Mouse (Mus musculus): ENCODE results near the gene Sgcd.
A peak's percentile ranks its signal among the peaks of the same experiment; 100 is the strongest.
"Not testable (repeated sequence)": the region's sequence is repeated elsewhere in the genome, so short reads cannot be mapped to it uniquely, and the experiment has no call there.

The Sgcd gene

GRCm38 (mm10) chr11:47777226-47777915 is 211.4 kb downstream of the Sgcd start:
- no peak for DNase-seq (ENCODE audit: low spot score in 2 of 2)

- DNase-seq (ENCODE audit: low spot score in 2 of 2) = no peak
These were observed 212.8 kb downstream of the Sgcd start for GRCm38 (mm10) chr11:47776019-47776418.

- DNase-seq (ENCODE audit: low spot score in 2 of 2) = no peak
These were observed 222.9 kb downstream of the Sgcd start for GRCm38 (mm10) chr11:47765859-47766258.

DNA sequence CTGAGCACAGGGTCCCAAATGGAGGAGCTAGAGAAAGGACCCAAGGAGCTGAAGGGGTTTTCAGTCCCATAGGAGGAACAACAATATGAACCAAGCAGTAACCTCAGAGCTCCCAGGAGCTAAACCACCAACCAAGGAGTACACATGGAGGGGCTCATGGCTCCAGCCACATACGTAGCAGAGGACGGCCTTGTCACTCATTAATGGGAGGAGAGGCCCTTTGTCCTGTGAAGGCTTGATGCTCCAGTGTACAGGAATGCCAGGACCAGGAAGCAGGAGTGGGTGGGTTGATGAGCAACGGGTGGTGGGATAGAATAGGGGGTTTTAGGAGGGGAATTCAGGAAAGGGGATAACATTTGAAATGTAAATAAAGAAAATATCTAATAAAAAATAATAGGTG is 225.2 kb downstream of the Sgcd start:
- DNase-seq (ENCODE audit: low spot score in 2 of 2) = not testable (repeated sequence)

DNA sequence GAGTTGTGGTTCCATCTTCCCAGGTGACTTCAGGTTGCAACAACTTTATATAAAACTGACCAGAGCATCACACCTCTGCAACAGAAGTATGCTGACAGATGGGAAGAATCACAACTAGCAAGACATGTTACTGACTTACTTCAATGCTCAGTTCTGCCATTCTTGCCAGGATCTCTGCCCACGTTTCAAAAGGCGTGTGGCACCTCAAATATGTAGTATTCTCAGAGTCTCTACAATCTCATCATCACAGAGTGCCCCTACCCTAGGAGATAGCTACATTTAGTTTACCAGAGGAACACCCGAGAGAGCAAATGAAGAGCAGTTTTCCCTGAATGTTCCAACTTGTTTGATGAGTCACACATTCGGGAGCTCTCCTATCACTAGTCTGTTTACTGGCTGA is 229.8 kb downstream of the Sgcd start:
- no peak for DNase-seq (ENCODE audit: low spot score in 2 of 2)

- DNase-seq (ENCODE audit: low spot score in 2 of 2) = no peak
These were observed 246.0 kb downstream of the Sgcd start for GRCm38 (mm10) chr11:47742806-47743205.

GRCm38 (mm10) chr11:47704930-47705787 is 283.6 kb downstream of the Sgcd start:
- no peak for DNase-seq (ENCODE audit: low spot score in 2 of 2)

- DNase-seq (ENCODE audit: low spot score in 2 of 2) = no peak
These were observed 293.2 kb downstream of the Sgcd start for GRCm38 (mm10) chr11:47695611-47696010.

DNA sequence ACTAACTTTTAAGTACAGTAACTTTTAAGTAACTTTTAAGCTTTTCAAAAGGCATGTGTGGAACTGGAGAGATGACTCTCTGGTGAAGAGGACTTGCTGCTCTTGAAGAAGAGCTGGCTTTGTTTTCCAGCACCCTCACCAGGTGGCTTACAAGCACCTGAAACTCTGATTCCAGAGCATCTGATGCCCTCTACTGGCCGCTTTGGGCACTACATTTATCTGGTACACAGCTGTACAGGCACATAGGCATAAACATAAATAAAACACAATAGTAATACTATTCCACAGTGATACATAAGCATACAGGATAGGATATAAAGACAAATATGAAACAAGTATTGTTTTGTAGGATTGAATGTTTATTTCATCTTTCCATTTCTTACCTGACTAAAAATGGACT is 330.6 kb downstream of the Sgcd start:
- DNase-seq (ENCODE audit: low spot score in 2 of 2) = peak; percentile 7 to 54

- DNase-seq (ENCODE audit: low spot score in 2 of 2) = no peak
These were observed 342.9 kb downstream of the Sgcd start for GRCm38 (mm10) chr11:47645911-47646310.

- DNase-seq (ENCODE audit: low spot score in 2 of 2) = no peak
These were observed 347.1 kb downstream of the Sgcd start for GRCm38 (mm10) chr11:47641567-47642259.

DNA sequence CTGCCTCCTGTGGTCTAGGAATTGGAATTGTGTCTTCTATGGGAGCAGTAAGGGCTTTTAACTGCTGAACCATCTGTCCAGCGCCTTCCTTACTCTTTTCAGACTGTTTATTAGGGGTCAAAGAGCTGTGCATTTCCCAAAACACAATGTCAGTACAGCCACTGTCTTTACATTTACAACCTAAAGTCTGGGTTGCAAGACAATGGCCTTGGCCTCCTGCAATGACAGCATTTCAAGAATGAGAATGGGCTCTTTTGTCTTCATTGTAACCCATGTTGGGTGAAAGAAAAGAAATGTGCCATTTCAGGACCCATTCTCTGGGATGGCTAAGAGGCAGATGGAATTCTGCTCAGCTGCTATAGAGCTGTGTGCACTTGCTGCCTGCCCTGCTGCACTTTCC is 348.2 kb downstream of the Sgcd start:
- DNase-seq (ENCODE audit: low spot score in 2 of 2) = no peak

- DNase-seq (ENCODE audit: low spot score in 2 of 2) = no peak
These were observed 358.6 kb downstream of the Sgcd start for GRCm38 (mm10) chr11:47630186-47630585.

GRCm38 (mm10) chr11:47609892-47610291 is 378.9 kb downstream of the Sgcd start:
- no peak for DNase-seq (ENCODE audit: low spot score in 2 of 2)

- no peak for DNase-seq (ENCODE audit: low spot score in 2 of 2)
These were observed 414.1 kb downstream of the Sgcd start for GRCm38 (mm10) chr11:47574635-47575034.

GRCm38 (mm10) chr11:47568488-47568887 is 420.3 kb downstream of the Sgcd start:
- no peak for DNase-seq (ENCODE audit: low spot score in 2 of 2)

DNA sequence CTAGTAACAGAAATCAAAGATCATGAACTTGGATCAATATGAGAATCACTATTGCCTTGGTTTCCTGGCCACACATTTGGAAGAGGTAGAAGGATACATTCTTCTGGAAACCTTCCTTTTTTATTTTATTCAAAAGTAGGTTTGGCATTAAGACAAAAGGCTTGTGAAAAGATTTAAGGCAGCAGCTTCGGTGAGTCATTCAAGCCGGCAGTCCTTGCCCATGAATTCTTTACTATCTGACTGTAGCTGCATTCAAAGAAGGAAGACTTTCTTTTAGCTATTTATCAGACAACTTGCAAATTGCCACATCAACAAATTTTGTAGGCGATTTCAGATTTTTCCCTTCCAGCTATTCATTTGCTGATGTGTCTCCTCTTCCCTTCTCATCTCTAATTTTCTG is 422.6 kb downstream of the Sgcd start:
- no peak for DNase-seq (ENCODE audit: low spot score in 2 of 2)

DNA sequence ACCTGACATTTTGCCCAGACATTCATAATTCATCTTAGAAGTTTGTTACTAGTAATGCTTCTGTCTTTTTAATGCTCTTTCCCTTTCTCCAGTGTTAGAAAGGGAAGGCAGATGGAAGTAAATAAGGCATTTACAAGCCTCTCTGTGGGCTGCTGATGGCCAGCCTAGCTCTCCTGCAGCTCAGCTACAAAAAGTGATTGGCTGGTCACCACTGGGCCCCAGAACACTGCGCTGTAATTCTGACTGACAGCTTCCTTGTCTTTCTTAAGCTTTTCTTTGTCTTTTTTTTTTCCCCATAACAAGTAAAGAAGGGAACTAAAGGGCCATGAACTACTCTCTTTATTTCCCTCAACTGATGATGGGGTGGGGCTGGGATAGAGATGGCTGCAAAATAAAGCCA is 463.9 kb downstream of the Sgcd start:
- no peak for DNase-seq (ENCODE audit: low spot score in 2 of 2)

- DNase-seq (ENCODE audit: low spot score in 2 of 2) = no peak
These were observed 480.7 kb downstream of the Sgcd start for GRCm38 (mm10) chr11:47508047-47508446.

DNA sequence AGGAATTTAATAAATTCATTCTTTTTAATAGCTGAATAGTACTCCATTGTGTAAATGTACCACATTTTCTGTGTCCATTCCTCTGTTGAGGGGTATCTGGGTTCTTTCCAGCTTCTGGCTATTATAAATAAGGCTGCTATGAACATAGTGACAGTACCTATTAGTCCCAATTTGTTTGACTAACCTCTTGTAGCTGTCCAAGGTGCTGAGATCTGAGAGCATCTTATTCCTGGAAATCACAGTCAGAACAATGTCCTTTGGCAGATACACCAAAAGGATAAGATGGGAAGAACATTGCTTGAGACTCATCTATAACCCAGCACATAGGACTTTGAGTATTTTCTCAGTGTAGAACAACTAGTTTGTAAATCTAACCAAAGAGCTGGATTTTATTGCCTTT is 485.5 kb downstream of the Sgcd start:
- not testable (repeated sequence) for DNase-seq (ENCODE audit: low spot score in 2 of 2)

- no peak for DNase-seq (ENCODE audit: low spot score in 2 of 2)
These were observed 515.1 kb downstream of the Sgcd start for GRCm38 (mm10) chr11:47473493-47474230.

GRCm38 (mm10) chr11:47460700-47461099 is 528.1 kb downstream of the Sgcd start:
- DNase-seq (ENCODE audit: low spot score in 2 of 2) = not testable (repeated sequence)

Measured in thymus, postnatal 10 days (tissue).